Mouse (Mus musculus) cortical plate, adult 2 months (tissue): ENCODE data around the gene Samd8.

Experiments used
- CTCF ChIP-seq: fragments of 200-500 bp; IDR thresholded peaks from 2 replicates; pipeline ENCODE4 v1.5.1; 2011; ENCODE audit warnings: mild to moderate bottlenecking, control low read depth, low read length; ENCODE audit not compliant: insufficient read depth; ENCODE audit errors: extremely low read depth
- POLR2A ChIP-seq: fragments of 200-500 bp; IDR thresholded peaks from 2 replicates; pipeline ENCODE4 v1.6.1; 2011; ENCODE audit warnings: mild to moderate bottlenecking, low read length, control low read depth; ENCODE audit not compliant: insufficient read depth; ENCODE audit errors: extremely low read depth

DNA sequence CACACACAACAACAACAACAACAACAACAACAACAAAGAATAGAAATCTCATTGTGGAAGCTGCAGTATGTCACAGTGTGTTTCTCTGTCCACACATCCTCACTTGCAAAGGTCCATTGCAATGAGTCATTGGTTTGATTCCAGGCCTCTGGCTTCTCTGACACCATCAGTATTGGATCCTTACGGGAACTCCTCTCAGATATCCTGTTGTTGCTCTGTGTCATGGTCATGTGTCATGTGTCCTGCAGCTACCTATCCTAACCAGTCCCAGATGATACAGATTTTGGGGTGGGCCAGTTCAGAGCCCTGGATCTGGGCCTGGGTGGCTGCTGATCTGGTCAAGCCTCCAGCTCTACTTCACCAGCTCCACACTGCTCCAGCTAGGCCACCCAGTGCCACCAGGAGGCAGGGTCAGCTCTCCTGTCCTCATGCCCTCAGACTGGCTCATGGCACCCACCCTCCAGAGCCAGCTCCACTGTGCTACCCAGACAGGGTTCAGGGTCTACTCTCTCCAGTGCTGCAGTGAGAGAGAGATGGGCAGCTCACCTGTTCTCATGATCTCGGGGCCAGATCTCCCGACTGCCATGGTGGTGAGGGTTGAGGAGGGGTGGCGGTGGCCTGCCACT is 70.7 kb downstream of the Samd8 start:
- TF ChIP-seq CTCF = no peak
- TF ChIP-seq POLR2A = no peak
